Mouse (Mus musculus) heart, postnatal 4 days (tissue): ENCODE data around the gene Fez2. TPM values are rescaled to one million over a fixed set of nuclear protein-coding genes. Genes with fewer than 3 reads are reported as not detected.

ENCODE experiments used
- total RNA-seq, 2 experiments: library from RNA; stranded (reverse); gene quantifications; 2 replicates each; pipeline ENCODE4 v1.2.3; 2021

Gene Fez2
- total RNA-seq, 2 experiments from 2014 or later: 81.9 to 84.0 TPM

Other genes starting within 250 kb of the Fez2 start
- 10 to 100 TPM; 40.1 to 42.1 TPM for gene Crim1, start 217.9 kb downstream of the Fez2 start, total RNA-seq
- under 1 TPM; 0.50 to 0.57 TPM for gene Vit, start 89.9 kb upstream of the Fez2 start, total RNA-seq